Mouse (Mus musculus): ENCODE data around the gene Gprin2.

GRCm38 (mm10) chr14:34219295-34219694 is 17.8 kb upstream of the Gprin2 start, which contains the start of gene Syt15:
- TF ChIP-seq CTCF (IDR thresholded peaks at IDR 0.05; ENCODE audit: low read depth) (no peak), EP300 (optimal IDR thresholded peaks at IDR 0.05) (no peak)
